Mouse (Mus musculus): ENCODE measurements around the gene Vmn1r5.
"Not testable (repeated sequence)": the region's sequence is repeated elsewhere in the genome, so short reads cannot be mapped to it uniquely, and the experiment has no call there.

Gene Vmn1r5

GRCm38 (mm10) chr6:56969973-56970372 is at the start of gene Vmn1r5:
Vmn1r5 (plus strand) TSS chr6:56970273.
- no peak for DNase-seq (ENCODE audit: low spot score)

- DNase-seq (ENCODE audit: low spot score): no peak
Observed at GRCm38 (mm10) chr6:56923331-56923725, 46.7 kb upstream of the Vmn1r5 start.

GRCm38 (mm10) chr6:56923726-56924707 is 46.1 kb upstream of the Vmn1r5 start, which contains the start of the genes Nt5c3 and Vmn1r4:
Nt5c3 (minus strand) TSS chr6:56923932.
Vmn1r4 (plus strand) TSS chr6:56924015.
- peak; percentile 95 for DNase-seq (ENCODE audit: low spot score)

GRCm38 (mm10) chr6:56931648-56932415 is 38.2 kb upstream of the Vmn1r5 start:
- no peak for DNase-seq (ENCODE audit: low spot score)

- DNase-seq (ENCODE audit: low spot score): no peak
Observed at GRCm38 (mm10) chr6:56932464-56932863, 37.6 kb upstream of the Vmn1r5 start.

- no peak for DNase-seq (ENCODE audit: low spot score)
Observed at GRCm38 (mm10) chr6:56934366-56934765, 35.7 kb upstream of the Vmn1r5 start.

- DNase-seq (ENCODE audit: low spot score): no peak
Observed at GRCm38 (mm10) chr6:56956436-56956835, 13.6 kb upstream of the Vmn1r5 start.

- no peak for DNase-seq (ENCODE audit: low spot score)
Observed at GRCm38 (mm10) chr6:56996943-56997342, 26.9 kb downstream of the Vmn1r5 start, which contains the start of gene Vmn1r6. Vmn1r6 (plus strand) TSS chr6:56997243.

GRCm38 (mm10) chr6:57025224-57025623 is 55.2 kb downstream of the Vmn1r5 start, which contains the start of gene Vmn1r7:
Vmn1r7 (minus strand) TSS chr6:57025324.
- not testable (repeated sequence) for DNase-seq (ENCODE audit: low spot score)

GRCm38 (mm10) chr6:57031984-57032383 is 61.9 kb downstream of the Vmn1r5 start, which contains the start of gene Vmn1r8:
Vmn1r8 (plus strand) TSS chr6:57032284.
- no peak for DNase-seq (ENCODE audit: low spot score)

GRCm38 (mm10) chr6:57034674-57035073 is 64.6 kb downstream of the Vmn1r5 start:
- DNase-seq (ENCODE audit: low spot score): no peak
